Mouse (Mus musculus): Measurements from ENCODE around the gene Rgl2.

Gene Rgl2

GRCm38 (mm10) chr17:33921361-33921760 is 8.0 kb upstream of the Rgl2 start:
- DNase-seq (ENCODE audit: low read depth): no peak

GRCm38 (mm10) chr17:33924577-33925283 is 4.6 kb upstream of the Rgl2 start:
- DNase-seq (ENCODE audit: low read depth): no peak

- no peak for DNase-seq (ENCODE audit: low read depth)
Measured at GRCm38 (mm10) chr17:33925406-33926116, 3.8 kb upstream of the Rgl2 start.

GRCm38 (mm10) chr17:33926207-33926932 is 3.0 kb upstream of the Rgl2 start:
- no peak for DNase-seq (ENCODE audit: low read depth)

GRCm38 (mm10) chr17:33928251-33928947 is 944 bp upstream of the Rgl2 start:
- no peak for DNase-seq (ENCODE audit: low read depth)

GRCm38 (mm10) chr17:33930280-33931158 is 1.2 kb downstream of the Rgl2 start:
- no peak for DNase-seq (ENCODE audit: low read depth)

GRCm38 (mm10) chr17:33931159-33931866 is 2.0 kb downstream of the Rgl2 start:
- DNase-seq (ENCODE audit: low read depth): no peak

- DNase-seq (ENCODE audit: low read depth): no peak
Measured at GRCm38 (mm10) chr17:33931947-33932346, 2.6 kb downstream of the Rgl2 start.

- DNase-seq (ENCODE audit: low read depth): no peak
Measured at GRCm38 (mm10) chr17:33932448-33932847, 3.1 kb downstream of the Rgl2 start.

GRCm38 (mm10) chr17:33932970-33933369 is 3.6 kb downstream of the Rgl2 start:
- no peak for DNase-seq (ENCODE audit: low read depth)

GRCm38 (mm10) chr17:33935422-33936055 is 6.2 kb downstream of the Rgl2 start:
- DNase-seq (ENCODE audit: low read depth): no peak

- DNase-seq (ENCODE audit: low read depth): no peak
Measured at GRCm38 (mm10) chr17:33936993-33937392, 7.7 kb downstream of the Rgl2 start.

GRCm38 (mm10) chr17:33938783-33939182 is 9.4 kb downstream of the Rgl2 start:
- no peak for DNase-seq (ENCODE audit: low read depth)

- DNase-seq (ENCODE audit: low read depth): peak; percentile 82
Measured at GRCm38 (mm10) chr17:33940206-33940805, 11.0 kb downstream of the Rgl2 start, which contains the start of the genes Pfdn6 and Wdr46. TSS of gene Pfdn6 (minus strand) at chr17:33940343. TSS of gene Wdr46 (plus strand) at chr17:33940660.

- DNase-seq (ENCODE audit: low read depth): no peak
Measured at GRCm38 (mm10) chr17:33940981-33941380, 11.6 kb downstream of the Rgl2 start.

- DNase-seq (ENCODE audit: low read depth): no peak
Measured at GRCm38 (mm10) chr17:33941381-33941780, 12.0 kb downstream of the Rgl2 start.

GRCm38 (mm10) chr17:33943454-33943853 is 14.1 kb downstream of the Rgl2 start:
- DNase-seq (ENCODE audit: low read depth): no peak

GRCm38 (mm10) chr17:33947430-33948089 is 18.2 kb downstream of the Rgl2 start:
- no peak for DNase-seq (ENCODE audit: low read depth)
